Mouse (Mus musculus) T-cell, adult 2 months (primary cell): ENCODE data around the gene Prr13.
A peak's percentile ranks its signal among the peaks of the same experiment; 100 is the strongest.

Experiments
- DNase-seq: peaks from one replicate; pipeline ENCODE4 v3.0.0; 2022; ENCODE audit warnings: low spot score

The Prr13 gene

GRCm38 (mm10) chr15:102458904-102459317 lies at the start of gene Prr13:
TSS of gene Prr13 (plus strand) at chr15:102459028.
- DNase-seq: peak; percentile 90

DNA sequence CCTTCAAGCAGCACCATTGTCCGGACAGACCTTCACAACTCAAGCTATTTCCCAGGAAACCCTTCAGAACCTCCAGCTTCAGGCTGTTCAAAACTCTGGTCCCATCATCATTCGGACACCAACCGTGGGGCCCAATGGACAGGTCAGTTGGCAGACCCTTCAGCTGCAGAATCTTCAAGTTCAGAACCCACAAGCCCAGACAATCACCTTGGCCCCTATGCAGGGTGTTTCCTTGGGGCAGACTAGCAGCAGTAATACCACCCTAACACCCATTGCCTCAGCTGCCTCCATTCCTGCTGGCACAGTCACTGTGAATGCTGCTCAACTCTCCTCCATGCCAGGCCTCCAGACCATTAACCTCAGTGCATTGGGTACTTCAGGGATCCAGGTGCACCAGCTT lies 49.5 kb upstream of the Prr13 start:
- no peak for DNase-seq

- no peak for DNase-seq
These were observed 47.8 kb upstream of the Prr13 start for GRCm38 (mm10) chr15:102411077-102411476.

DNA sequence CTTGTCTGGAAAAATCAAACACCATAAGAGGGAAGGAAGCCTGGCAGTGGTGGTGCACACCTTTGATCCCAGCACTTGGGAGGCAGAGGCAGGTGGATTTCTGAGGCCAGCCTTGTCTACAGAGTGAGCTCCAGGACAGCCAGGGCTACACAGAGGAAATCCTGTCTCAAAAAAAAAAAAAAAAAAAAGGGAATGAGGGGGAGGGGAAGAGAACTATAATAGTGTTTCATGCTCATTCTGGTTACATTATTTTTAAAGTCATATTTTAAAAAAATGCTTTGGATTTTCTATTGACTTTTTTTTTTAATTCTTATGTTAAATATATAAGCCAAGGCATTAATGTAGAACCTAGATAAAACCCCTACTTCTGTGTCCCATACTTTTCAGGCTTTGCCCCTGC lies 45.1 kb upstream of the Prr13 start:
- DNase-seq: no peak

- DNase-seq: no peak
These were observed 41.3 kb upstream of the Prr13 start for GRCm38 (mm10) chr15:102417524-102417923.

- no peak for DNase-seq
These were observed 37.8 kb upstream of the Prr13 start for GRCm38 (mm10) chr15:102420986-102421385.

- peak; percentile 53 for DNase-seq
These were observed 37.4 kb upstream of the Prr13 start for GRCm38 (mm10) chr15:102421437-102421836.

- DNase-seq: no peak
These were observed 35.1 kb upstream of the Prr13 start for GRCm38 (mm10) chr15:102423602-102424240.

- no peak for DNase-seq
These were observed 34.2 kb upstream of the Prr13 start for GRCm38 (mm10) chr15:102424657-102425056.

- no peak for DNase-seq
These were observed 31.9 kb upstream of the Prr13 start for GRCm38 (mm10) chr15:102426963-102427362.

DNA sequence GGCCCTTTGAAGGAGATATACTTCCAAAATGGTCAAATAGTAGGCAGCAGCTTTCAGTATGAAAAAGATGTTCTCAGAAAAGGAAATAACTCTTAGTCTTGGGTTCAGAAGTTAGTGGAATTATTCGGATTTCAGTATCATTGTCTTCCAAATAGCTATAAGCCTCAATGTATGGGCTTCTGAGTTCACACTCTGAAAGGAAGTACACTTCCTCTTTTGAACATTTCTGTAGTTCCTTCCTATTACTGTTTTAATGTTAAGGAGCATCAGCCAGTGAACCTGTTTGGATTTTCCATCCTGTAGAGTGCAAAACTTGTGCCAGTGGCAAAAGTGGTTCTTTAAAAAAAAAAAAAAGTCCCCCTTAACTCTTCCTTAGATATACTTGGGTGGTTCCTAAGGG lies 26.8 kb upstream of the Prr13 start:
- no peak for DNase-seq

DNA sequence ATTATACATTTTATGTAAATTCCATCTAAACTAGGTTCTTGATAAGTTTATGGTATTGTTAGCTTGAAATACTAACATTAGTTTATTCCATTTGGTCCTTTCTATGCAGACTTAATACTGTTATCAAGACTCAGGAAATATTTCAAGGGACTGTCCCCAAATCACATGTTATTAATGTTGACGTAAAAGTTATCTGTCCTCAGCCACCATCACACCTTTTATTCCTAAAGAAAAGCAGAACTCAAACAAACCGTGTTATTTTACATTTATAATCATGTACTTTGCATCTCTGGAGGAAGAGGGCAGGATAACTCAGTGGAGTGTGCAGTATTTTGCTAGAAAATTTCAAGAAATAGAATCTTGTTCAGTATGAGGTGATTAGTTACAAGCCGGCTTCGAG lies 25.7 kb upstream of the Prr13 start:
- DNase-seq: no peak

DNA sequence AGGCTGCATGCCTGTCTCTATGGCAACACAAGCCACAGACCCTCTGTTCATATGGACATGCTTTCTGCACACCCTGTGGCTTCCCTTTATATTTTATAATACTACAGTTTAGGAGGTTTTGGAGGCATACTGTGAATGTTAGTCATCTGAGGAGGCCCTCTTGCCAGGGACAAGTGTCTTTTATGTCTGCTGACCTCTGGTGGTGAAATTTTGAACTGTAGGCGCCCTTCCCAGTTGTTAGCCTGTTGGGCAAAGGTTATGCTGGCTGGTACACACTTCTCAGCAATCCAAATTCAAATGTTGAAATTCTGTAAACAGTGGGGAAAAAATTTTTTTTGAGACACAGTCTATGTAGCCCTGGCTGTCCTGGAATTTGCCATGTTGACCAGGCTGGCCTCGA lies 16.3 kb upstream of the Prr13 start:
- peak; percentile 77 for DNase-seq

- no peak for DNase-seq
These were observed 13.7 kb upstream of the Prr13 start, which contains the start of gene Amhr2 for GRCm38 (mm10) chr15:102445146-102445545. TSS of gene Amhr2 (plus strand) at chr15:102445367.

- no peak for DNase-seq
These were observed 12.4 kb upstream of the Prr13 start for GRCm38 (mm10) chr15:102446448-102446847.

GRCm38 (mm10) chr15:102449366-102449765 lies 9.5 kb upstream of the Prr13 start:
- DNase-seq: no peak

- no peak for DNase-seq
These were observed 7.9 kb upstream of the Prr13 start for GRCm38 (mm10) chr15:102450928-102451327.

- DNase-seq: no peak
These were observed 7.0 kb upstream of the Prr13 start for GRCm38 (mm10) chr15:102451666-102452430.

DNA sequence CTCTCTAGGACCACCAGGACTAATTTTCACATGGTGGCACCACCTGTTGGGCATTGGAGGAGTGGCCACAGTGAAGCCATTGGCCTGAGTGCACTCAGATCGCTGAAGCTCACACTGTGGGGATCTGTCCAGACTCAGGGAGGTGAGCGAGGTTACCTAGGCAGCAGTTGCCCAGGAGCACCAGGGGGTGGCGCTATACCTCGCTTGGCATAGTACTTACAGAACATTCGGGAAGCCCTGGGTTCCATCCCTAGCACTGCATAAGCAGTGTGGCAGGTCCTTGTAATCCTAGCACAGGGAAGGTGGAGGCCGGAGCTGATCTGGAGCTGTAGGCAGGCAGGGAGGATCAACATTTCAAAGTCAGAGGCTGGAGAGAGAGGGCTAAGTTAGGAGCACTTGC lies 2.8 kb upstream of the Prr13 start:
- peak; percentile 24 for DNase-seq

DNA sequence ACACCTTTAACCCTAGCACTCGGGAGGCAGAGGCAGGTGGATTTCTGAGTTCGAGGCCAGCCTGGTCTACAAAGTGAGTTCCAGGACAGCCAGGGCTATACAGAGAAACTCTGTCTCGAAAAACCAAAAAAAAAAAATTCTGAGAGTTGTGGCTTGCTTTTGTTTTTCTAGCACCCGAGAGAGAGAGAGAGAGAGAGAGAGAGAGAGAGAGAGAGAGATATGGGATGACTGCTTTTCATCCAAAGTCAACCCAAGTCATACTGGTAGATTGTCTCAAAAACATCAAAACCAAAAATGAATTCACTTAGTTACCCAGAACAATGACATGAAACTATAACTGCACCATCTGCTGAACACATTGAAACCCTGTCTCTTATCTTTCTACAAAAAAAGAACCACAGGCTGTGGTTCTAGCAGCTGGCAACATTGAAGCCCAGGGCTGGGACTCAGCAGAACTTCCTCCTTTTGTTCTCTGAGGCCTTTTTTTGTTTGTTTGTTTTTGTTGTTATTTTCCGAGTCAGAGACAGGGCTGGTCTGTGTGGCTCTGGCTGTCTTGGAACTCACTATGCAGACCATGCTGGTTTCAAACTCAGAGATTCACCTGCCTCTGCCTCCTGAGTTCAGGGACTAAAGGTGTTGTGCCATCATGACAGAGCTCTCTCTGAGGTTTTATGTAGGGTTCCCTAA lies 635 bp upstream of the Prr13 start:
- peak; percentile 68 for DNase-seq

DNA sequence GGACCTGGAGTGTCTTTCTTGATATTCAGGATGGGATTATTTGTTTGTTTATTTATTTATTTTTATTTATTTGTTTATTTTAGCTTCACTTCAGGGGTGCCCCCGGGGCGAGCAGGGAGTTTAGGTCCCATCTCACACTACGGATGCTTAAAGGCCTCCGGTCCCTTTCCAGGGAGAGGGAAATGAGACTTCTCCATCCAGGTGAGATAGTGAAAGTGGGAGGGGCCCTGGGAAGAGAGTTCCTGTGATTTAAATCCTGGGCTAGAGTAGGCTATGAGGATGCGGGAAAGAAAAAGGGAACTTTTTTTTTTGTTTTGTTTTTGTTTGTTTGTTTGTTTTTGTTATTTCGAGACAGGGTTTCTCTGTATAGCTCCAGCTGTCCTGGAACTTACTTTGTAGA lies 553 bp downstream of the Prr13 start:
- DNase-seq: no peak

- DNase-seq: no peak
These were observed 1.0 kb downstream of the Prr13 start for GRCm38 (mm10) chr15:102459847-102460246.

DNA sequence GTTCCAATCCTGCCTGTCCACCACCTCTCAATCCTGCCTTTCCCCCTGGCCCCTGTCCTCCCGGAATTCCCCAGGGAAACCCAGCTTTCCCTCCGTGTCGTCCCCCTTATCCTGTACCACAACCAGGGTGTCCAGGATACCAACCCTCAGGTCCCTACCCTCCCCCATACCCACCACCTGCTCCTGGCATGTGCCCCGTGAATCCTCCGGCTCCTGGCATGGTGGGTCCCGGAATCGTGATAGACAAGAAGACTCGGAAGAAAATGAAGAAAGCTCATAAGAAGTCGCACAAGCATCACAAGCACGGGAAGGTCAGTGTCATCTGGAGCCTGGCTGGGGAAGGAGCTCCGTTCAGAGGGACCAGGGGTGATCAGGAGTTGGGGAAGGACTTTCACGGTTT lies 1.6 kb downstream of the Prr13 start:
- DNase-seq: no peak
